Mouse (Mus musculus): ENCODE data around the gene Lypd6. TPM values are rescaled to one million over a fixed set of nuclear protein-coding genes. Genes with fewer than 3 reads are reported as not detected.

Gene Lypd6
- polyA plus RNA-seq, 1 experiment: 9.0 TPM

DNA sequence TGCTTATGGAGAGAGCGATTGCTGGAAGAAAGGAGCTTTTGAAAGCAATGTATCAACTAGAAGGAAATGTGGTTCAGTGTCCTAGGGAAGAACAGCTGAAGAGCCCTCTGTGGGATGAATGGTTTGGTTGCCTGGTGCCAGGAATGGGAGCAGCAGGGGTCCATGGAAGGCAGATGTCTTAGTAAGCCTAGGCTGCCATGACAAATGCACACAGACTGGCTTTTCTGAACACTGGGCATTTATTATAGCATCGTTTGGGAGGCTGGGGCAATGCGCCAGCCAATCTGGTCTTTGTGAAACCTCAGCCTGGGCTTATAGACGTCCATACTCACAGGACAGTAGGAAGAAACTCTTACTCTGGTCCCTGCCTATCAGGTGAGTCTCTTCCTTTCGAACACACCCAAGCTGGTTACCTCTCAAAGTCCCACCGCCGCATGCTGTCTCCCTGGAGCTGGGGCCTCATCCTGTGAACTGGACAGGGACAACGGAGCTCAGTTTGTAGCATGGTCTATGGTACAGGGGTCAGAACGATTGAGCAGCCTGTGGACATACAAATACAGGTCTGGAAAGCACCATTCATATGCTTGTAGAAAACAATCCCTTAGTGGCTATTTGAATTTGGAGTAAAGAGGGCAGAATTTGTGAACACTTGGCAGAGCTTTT is 61.4 kb downstream of the Lypd6 start:
- Histone ChIP-seq H3K36me3 (ENCODE audit: control insufficient read depth, insufficient read depth, low read length, poor library complexity, severe bottlenecking) (no peaks in the 10 kb centered on the region), H3K4me1 (ENCODE audit: control insufficient read depth, insufficient read depth, low read length) (no peaks in the 10 kb centered on the region), H3K27me3 (ENCODE audit: control insufficient read depth, insufficient read depth, low read length, poor library complexity, severe bottlenecking) (no peaks in the 10 kb centered on the region), H3K4me3 (ENCODE audit: low read depth, low read length) (no peak overlapping the region), H3K9ac (ENCODE audit: low read depth, poor library complexity, severe bottlenecking) (no peak overlapping the region), H3K9me3 (replicated peaks; ENCODE audit: control insufficient read depth, insufficient read depth, low read length, poor library complexity, severe bottlenecking) (no peaks in the 10 kb centered on the region), H3K27ac (ENCODE audit: insufficient read depth, low read length) (no peak overlapping the region)
- TF ChIP-seq CTCF (IDR thresholded peaks at IDR 0.05; ENCODE audit: low read depth, low read length): no peak
- TF ChIP-seq POLR2A (IDR thresholded peaks at IDR 0.05; ENCODE audit: insufficient read depth, low read length): no peak
- TF ChIP-seq EP300 (IDR thresholded peaks at IDR 0.05; ENCODE audit: insufficient read depth, low read depth, low read length): no peak

DNA sequence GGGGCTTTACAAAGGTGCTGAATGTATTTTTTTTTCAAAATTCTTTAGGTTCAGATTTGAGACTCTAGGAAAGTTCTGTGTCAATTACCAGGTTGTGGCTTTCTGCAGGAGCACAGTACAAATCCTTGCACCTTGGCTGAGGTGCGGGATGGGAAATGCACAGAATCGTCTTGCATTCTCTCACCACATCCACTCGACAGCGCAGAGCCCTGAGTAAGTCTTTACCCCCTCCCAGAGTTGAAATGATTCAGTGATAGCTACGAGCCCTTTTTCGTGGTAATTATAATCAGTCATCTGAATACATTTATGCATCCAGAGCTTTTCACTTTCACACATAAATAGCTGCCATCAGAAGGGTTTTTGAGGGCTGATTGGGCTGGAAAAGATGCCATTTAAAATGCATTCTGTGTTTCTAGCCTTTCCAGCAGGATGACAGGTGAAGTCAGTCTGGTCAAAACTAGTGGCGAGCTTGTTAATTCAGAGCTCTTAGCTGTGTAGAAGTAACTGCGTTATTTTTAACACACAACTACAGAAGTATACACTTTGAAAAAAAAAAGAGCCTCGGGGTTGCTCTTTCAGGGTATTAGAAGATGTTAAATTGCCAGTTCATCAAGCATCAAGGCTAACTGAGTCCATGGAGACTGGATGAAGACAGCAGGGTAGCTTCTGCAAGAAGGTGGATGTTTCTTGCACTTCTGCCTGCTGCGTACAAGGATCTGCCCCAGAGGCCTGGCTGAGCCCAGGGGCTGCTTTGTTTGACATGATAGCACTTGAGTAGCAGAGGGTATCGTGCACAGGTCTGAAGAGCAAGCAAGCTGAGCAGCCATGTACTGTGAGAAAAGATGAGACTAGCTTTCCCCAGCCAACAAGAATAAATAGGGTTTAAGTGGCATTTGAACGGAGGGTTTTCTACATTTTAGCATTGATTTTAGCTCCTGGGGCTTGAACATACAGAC is 62.4 kb downstream of the Lypd6 start:
- H3K4me3 ChIP-seq (ENCODE audit: low read depth, low read length): no peak overlapping the region
- no peaks in the 10 kb centered on the region for H3K9me3 ChIP-seq (replicated peaks; ENCODE audit: control insufficient read depth, insufficient read depth, low read length, poor library complexity, severe bottlenecking)
- TF ChIP-seq CTCF (IDR thresholded peaks at IDR 0.05; ENCODE audit: low read depth, low read length) (no peak), EP300 (IDR thresholded peaks at IDR 0.05; ENCODE audit: insufficient read depth, low read depth, low read length) (no peak), POLR2A (IDR thresholded peaks at IDR 0.05; ENCODE audit: insufficient read depth, low read length) (no peak)
- no peak overlapping the region for H3K9ac ChIP-seq (ENCODE audit: low read depth, poor library complexity, severe bottlenecking)
- no peak overlapping the region for H3K27ac ChIP-seq (ENCODE audit: insufficient read depth, low read length)
- no peaks in the 10 kb centered on the region for H3K27me3 ChIP-seq (ENCODE audit: control insufficient read depth, insufficient read depth, low read length, poor library complexity, severe bottlenecking)
- H3K36me3 ChIP-seq (ENCODE audit: control insufficient read depth, insufficient read depth, low read length, poor library complexity, severe bottlenecking): no peaks in the 10 kb centered on the region
- no peaks in the 10 kb centered on the region for H3K4me1 ChIP-seq (ENCODE audit: control insufficient read depth, insufficient read depth, low read length)

DNA sequence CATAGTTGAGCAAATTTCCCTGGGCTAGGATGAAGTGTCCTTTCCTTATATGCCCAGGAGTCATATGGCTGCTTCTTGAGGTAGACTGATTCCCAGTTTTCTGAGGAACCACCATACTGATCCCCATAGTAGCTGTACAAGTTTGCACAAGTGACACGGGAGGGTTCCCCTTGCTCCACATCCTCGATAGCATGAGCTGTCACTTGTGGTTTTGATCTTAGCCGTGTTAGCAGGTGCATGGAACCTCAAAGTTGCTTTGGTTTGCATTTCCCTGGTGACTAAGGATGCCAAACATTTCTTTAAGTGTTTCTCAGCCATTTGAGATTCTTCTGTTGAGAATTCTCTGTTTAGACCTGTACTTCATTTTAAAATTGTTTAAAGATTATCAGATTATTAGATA is 64.4 kb downstream of the Lypd6 start:
- Histone ChIP-seq H3K4me1 (ENCODE audit: control insufficient read depth, insufficient read depth, low read length) (no peaks in the 10 kb centered on the region), H3K4me3 (ENCODE audit: low read depth, low read length) (no peak overlapping the region), H3K9ac (ENCODE audit: low read depth, poor library complexity, severe bottlenecking) (no peak overlapping the region), H3K27ac (ENCODE audit: insufficient read depth, low read length) (no peak overlapping the region), H3K36me3 (ENCODE audit: control insufficient read depth, insufficient read depth, low read length, poor library complexity, severe bottlenecking) (no peaks in the 10 kb centered on the region), H3K9me3 (replicated peaks; ENCODE audit: control insufficient read depth, insufficient read depth, low read length, poor library complexity, severe bottlenecking) (no peaks in the 10 kb centered on the region), H3K27me3 (ENCODE audit: control insufficient read depth, insufficient read depth, low read length, poor library complexity, severe bottlenecking) (no peaks in the 10 kb centered on the region)
- TF ChIP-seq CTCF (IDR thresholded peaks at IDR 0.05; ENCODE audit: low read depth, low read length) (no peak), POLR2A (IDR thresholded peaks at IDR 0.05; ENCODE audit: insufficient read depth, low read length) (no peak), EP300 (IDR thresholded peaks at IDR 0.05; ENCODE audit: insufficient read depth, low read depth, low read length) (no peak)

DNA sequence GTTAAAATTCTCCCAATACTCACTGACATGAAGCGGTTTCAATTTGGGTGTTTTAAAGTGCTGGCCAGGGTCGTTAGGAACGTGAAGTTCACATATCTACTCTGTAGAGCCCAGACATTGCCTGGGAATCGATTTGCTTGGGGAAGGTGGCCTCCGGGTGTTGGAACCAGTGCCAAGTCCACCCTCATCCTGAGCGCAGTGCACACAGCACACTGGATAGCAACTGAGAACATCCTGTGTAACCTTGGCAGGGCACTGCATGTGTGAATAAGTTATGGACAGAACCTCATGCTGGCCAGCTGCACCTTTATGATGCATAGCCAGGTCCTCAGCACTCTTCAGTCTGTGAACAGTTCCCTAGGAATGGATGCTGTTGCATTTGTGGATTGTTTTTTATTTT is 77.4 kb downstream of the Lypd6 start:
- Histone ChIP-seq H3K4me3 (ENCODE audit: low read depth, low read length) (no peak overlapping the region), H3K27ac (ENCODE audit: insufficient read depth, low read length) (no peak overlapping the region), H3K36me3 (ENCODE audit: control insufficient read depth, insufficient read depth, low read length, poor library complexity, severe bottlenecking) (no peaks in the 10 kb centered on the region), H3K9ac (ENCODE audit: low read depth, poor library complexity, severe bottlenecking) (no peak overlapping the region), H3K4me1 (ENCODE audit: control insufficient read depth, insufficient read depth, low read length) (no peaks in the 10 kb centered on the region), H3K9me3 (replicated peaks; ENCODE audit: control insufficient read depth, insufficient read depth, low read length, poor library complexity, severe bottlenecking) (no peaks in the 10 kb centered on the region), H3K27me3 (ENCODE audit: control insufficient read depth, insufficient read depth, low read length, poor library complexity, severe bottlenecking) (no peaks in the 10 kb centered on the region)
- TF ChIP-seq EP300 (IDR thresholded peaks at IDR 0.05; ENCODE audit: insufficient read depth, low read depth, low read length): no peak
- TF ChIP-seq CTCF (IDR thresholded peaks at IDR 0.05; ENCODE audit: low read depth, low read length): no peak
- no peak for TF ChIP-seq POLR2A (IDR thresholded peaks at IDR 0.05; ENCODE audit: insufficient read depth, low read length)

DNA sequence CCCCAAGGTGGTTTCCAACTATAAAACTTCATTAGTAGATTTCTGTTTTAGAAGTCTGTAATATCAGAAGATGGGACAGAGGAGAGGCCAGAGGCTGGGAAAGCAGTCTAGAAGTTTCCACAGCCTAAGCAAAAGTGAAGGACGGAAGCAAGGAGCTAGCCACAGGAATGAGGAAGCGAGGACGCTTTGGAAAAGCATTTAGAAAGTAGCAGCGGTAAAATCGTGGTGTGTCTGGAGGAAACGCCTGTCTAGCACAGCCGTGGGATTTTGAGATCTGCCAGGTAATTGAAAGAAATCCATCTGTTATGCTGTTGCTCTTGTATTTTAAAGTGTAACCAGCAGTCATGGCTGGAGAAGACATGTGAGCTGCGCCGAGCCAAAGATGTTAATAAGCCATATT is 81.1 kb downstream of the Lypd6 start:
- H3K4me3 ChIP-seq (ENCODE audit: low read depth, low read length): no peak overlapping the region
- H3K27ac ChIP-seq (ENCODE audit: insufficient read depth, low read length): no peak overlapping the region
- no peaks in the 10 kb centered on the region for H3K4me1 ChIP-seq (ENCODE audit: control insufficient read depth, insufficient read depth, low read length)
- no peak for TF ChIP-seq CTCF (IDR thresholded peaks at IDR 0.05; ENCODE audit: low read depth, low read length)
- TF ChIP-seq POLR2A (IDR thresholded peaks at IDR 0.05; ENCODE audit: insufficient read depth, low read length): no peak
- no peak for TF ChIP-seq EP300 (IDR thresholded peaks at IDR 0.05; ENCODE audit: insufficient read depth, low read depth, low read length)
- H3K9me3 ChIP-seq (replicated peaks; ENCODE audit: control insufficient read depth, insufficient read depth, low read length, poor library complexity, severe bottlenecking): peaks cover 3% of the 10 kb centered on the region; the same call in 1 of the 2 replicates
- H3K27me3 ChIP-seq (ENCODE audit: control insufficient read depth, insufficient read depth, low read length, poor library complexity, severe bottlenecking): no peaks in the 10 kb centered on the region
- H3K36me3 ChIP-seq (ENCODE audit: control insufficient read depth, insufficient read depth, low read length, poor library complexity, severe bottlenecking): no peaks in the 10 kb centered on the region
- H3K9ac ChIP-seq (ENCODE audit: low read depth, poor library complexity, severe bottlenecking): no peak overlapping the region
